Mouse (Mus musculus) pancreas, adult 10 weeks (tissue): ENCODE measurements around the gene Sarnp. TPM values are rescaled to one million over a fixed set of nuclear protein-coding genes. Genes with fewer than 3 reads are reported as not detected.

Experiments
- polyA plus RNA-seq: library from polyadenylated mRNA; stranded (reverse); fragments of 350-450 nt; fragmentation: Illumina TruSeq; extraction: RNeasy Lipid Tissue Mini Kit (QIAGEN cat#74804); gene quantifications from one replicate; pipeline ENCODE4 v1.2.3, GENCODE M21; 2015; ENCODE audit warnings: low read depth, low replicate concordance; ENCODE audit not compliant: insufficient read depth

The Sarnp gene
- polyA plus RNA-seq = 15.9 TPM

GRCm38 (mm10) chr10:128817033-128817432 is at the start of gene Sarnp:
TSS of gene Sarnp (plus strand) at chr10:128817333.

GRCm38 (mm10) chr10:128790398-128791124 is 26.6 kb upstream of the Sarnp start, which contains the start of gene Mmp19:
TSS of gene Mmp19 (plus strand) at chr10:128790910.

GRCm38 (mm10) chr10:128803771-128804270 is 13.3 kb upstream of the Sarnp start, which contains the start of gene Dnajc14:
TSS of gene Dnajc14 (plus strand) at chr10:128804062.

GRCm38 (mm10) chr10:128804271-128805091 is 12.7 kb upstream of the Sarnp start, which contains the start of gene Tmem198b:
TSS of gene Tmem198b (minus strand) at chr10:128804370.

GRCm38 (mm10) chr10:128821358-128822056 is 4.4 kb downstream of the Sarnp start, which contains the start of gene Ormdl2:
TSS of gene Ormdl2 (minus strand) at chr10:128821645.

GRCm38 (mm10) chr10:128891296-128892094 is 74.4 kb downstream of the Sarnp start, which contains the start of gene Gdf11:
TSS of gene Gdf11 (minus strand) at chr10:128891718.

GRCm38 (mm10) chr10:128900698-128901097 is 83.6 kb downstream of the Sarnp start, which contains the start of gene Cd63:
TSS of gene Cd63 (plus strand) at chr10:128900989.

GRCm38 (mm10) chr10:128922822-128923012 is 105.6 kb downstream of the Sarnp start, which contains the start of gene Rdh5:
TSS of gene Rdh5 (minus strand) at chr10:128922888.

GRCm38 (mm10) chr10:128923935-128924334 is 106.8 kb downstream of the Sarnp start, which contains the start of gene Bloc1s1:
TSS of gene Bloc1s1 (minus strand) at chr10:128924035.

Other genes with a start within 250 kb of the Sarnp start
- gene Erbb3, start 227.7 kb upstream of the Sarnp start, polyA plus RNA-seq = 2.9 TPM
- gene Rps26, start 190.6 kb upstream of the Sarnp start, polyA plus RNA-seq = 365 TPM
- 0.70 TPM for gene Ikzf4, start 171.3 kb upstream of the Sarnp start, polyA plus RNA-seq
- gene Suox, start 143.3 kb upstream of the Sarnp start, polyA plus RNA-seq = 3.5 TPM
- 15.3 TPM for gene Rab5b, start 121.1 kb upstream of the Sarnp start, polyA plus RNA-seq
- not detected for gene Pmel, start 113.1 kb upstream of the Sarnp start, polyA plus RNA-seq
- 6.2 TPM for gene Cdk2, start 112.3 kb upstream of the Sarnp start, polyA plus RNA-seq
- 10.4 TPM for gene Dgka, start 72.5 kb upstream of the Sarnp start, polyA plus RNA-seq
- 4.8 TPM for gene Pym1, start 69.4 kb upstream of the Sarnp start, polyA plus RNA-seq
- 3.0 TPM for gene Mmp19, start 26.4 kb upstream of the Sarnp start, polyA plus RNA-seq
- gene Dnajc14, start 13.3 kb upstream of the Sarnp start, polyA plus RNA-seq = 9.2 TPM
- gene Tmem198b, start 13.0 kb upstream of the Sarnp start, polyA plus RNA-seq = 6.6 TPM
- gene Ormdl2, start 4.3 kb downstream of the Sarnp start, polyA plus RNA-seq = 11.8 TPM
- not detected for gene Gdf11, start 74.4 kb downstream of the Sarnp start, polyA plus RNA-seq
- gene Cd63, start 83.7 kb downstream of the Sarnp start, polyA plus RNA-seq = 125 TPM
- 12.1 TPM for gene Rdh5, start 105.6 kb downstream of the Sarnp start, polyA plus RNA-seq
- gene Bloc1s1, start 106.7 kb downstream of the Sarnp start, polyA plus RNA-seq = 47.0 TPM
- gene Itga7, start 116.5 kb downstream of the Sarnp start, polyA plus RNA-seq = 5.2 TPM
- gene Mettl7b, start 143.7 kb downstream of the Sarnp start, polyA plus RNA-seq = not detected
- gene Olfr9, start 172.1 kb downstream of the Sarnp start, polyA plus RNA-seq = not detected
- gene Olfr763, start 193.5 kb downstream of the Sarnp start, polyA plus RNA-seq = not detected
- not detected for gene Olfr764-ps1, start 222.6 kb downstream of the Sarnp start, polyA plus RNA-seq
- not detected for gene Olfr765, start 232.7 kb downstream of the Sarnp start, polyA plus RNA-seq